Mouse (Mus musculus) thymus, adult 2 months (tissue): ENCODE results near the gene Rpap2. TPM values are rescaled to one million over a fixed set of nuclear protein-coding genes. Genes with fewer than 3 reads are reported as not detected.

Experiments
- DNase-seq: peaks from one replicate; pipeline ENCODE4 v3.0.0; 2021
- H3K27ac ChIP-seq: fragments of 200-500 bp; 2 replicates; pipeline ENCODE4 v1.5.1; 2012; ENCODE audit warnings: low read length, control low read depth; ENCODE audit not compliant: control insufficient read depth, insufficient read depth
- H3K27me3 ChIP-seq: fragments of 200-500 bp; 2 replicates; pipeline ENCODE4 v1.6.1; 2012; ENCODE audit warnings: mild to moderate bottlenecking, low read length, moderate library complexity, mixed read lengths; ENCODE audit not compliant: control insufficient read depth, insufficient read depth
- H3K36me3 ChIP-seq: fragments of 200-500 bp; 2 replicates; pipeline ENCODE4 v1.6.1; 2012; ENCODE audit warnings: mild to moderate bottlenecking, low read length, moderate library complexity; ENCODE audit not compliant: control insufficient read depth, insufficient read depth
- H3K4me1 ChIP-seq: fragments of 200-500 bp; replicated peaks from 2 replicates; pipeline ENCODE4 v1.6.1; 2012; ENCODE audit warnings: low read length; ENCODE audit not compliant: control insufficient read depth, insufficient read depth
- H3K4me3 ChIP-seq: fragments of 200-500 bp; 2 replicates; pipeline ENCODE4 v1.5.1; 2012; ENCODE audit warnings: mild to moderate bottlenecking, low read length, control low read depth, moderate library complexity; ENCODE audit not compliant: control insufficient read depth, insufficient read depth
- CTCF ChIP-seq: fragments of 200-500 bp; IDR thresholded peaks from 2 replicates; pipeline ENCODE4 v1.5.1; 2012; ENCODE audit warnings: mild to moderate bottlenecking, control low read depth, low read length, moderate library complexity, borderline replicate concordance; ENCODE audit not compliant: control insufficient read depth, poor library complexity, insufficient read depth; ENCODE audit errors: extremely low read depth
- POLR2A ChIP-seq: fragments of 200-500 bp; IDR thresholded peaks from 2 replicates; pipeline ENCODE4 v1.6.1; 2012; ENCODE audit warnings: mild to moderate bottlenecking, low read length, control low read depth, moderate library complexity; ENCODE audit not compliant: control insufficient read depth, poor library complexity, insufficient read depth; ENCODE audit errors: extremely low read depth
- WGBS: fragments of 180-500 bp; shearing (Covaris S2); methylation state at CpG from one replicate; pipeline ENCODE4 v1.1.7; 2018; 5-methylcytosine and 5-hydroxymethylcytosine counted together
- polyA plus RNA-seq: library from polyadenylated mRNA; depleted of rRNA; stranded (reverse); fragments of >200 nt; gene quantifications from 2 replicates; pipeline ENCODE4 v1.2.3, GENCODE M21; 2012

Gene Rpap2
- polyA plus RNA-seq, 1 experiment, result 4.0 TPM

- TF ChIP-seq POLR2A (no peak), CTCF (no peak)
- Histone ChIP-seq H3K4me1 (peaks cover 20% of the 10 kb centered on the region), H3K4me3 (no peak overlapping the region), H3K36me3 (no peaks in the 10 kb centered on the region), H3K27ac (no peak overlapping the region), H3K27me3 (no peaks in the 10 kb centered on the region)
- WGBS, result 79% methylated on average over 2 of the region's 2 CpGs
- peak; percentile 41 for DNase-seq
These were observed 87.2 kb downstream of the Rpap2 start for GRCm38 (mm10) chr5:107684380-107684779.

GRCm38 (mm10) chr5:107687161-107687560 lies 90.0 kb downstream of the Rpap2 start:
- Histone ChIP-seq H3K36me3 (no peaks in the 10 kb centered on the region), H3K27me3 (no peaks in the 10 kb centered on the region), H3K4me3 (no peak overlapping the region), H3K4me1 (peaks cover 16% of the 10 kb centered on the region), H3K27ac (no peak overlapping the region)
- 93% methylated on average over 5 of the region's 5 CpGs for WGBS
- no peak for DNase-seq
- TF ChIP-seq POLR2A (no peak), CTCF (no peak)

GRCm38 (mm10) chr5:107687592-107688498 lies 90.7 kb downstream of the Rpap2 start:
- H3K27ac ChIP-seq, result peak overlapping the region; percentile 68
- 6% methylated on average over 46 of the region's 46 CpGs for WGBS
- DNase-seq, result peak; percentile 79
- H3K36me3 ChIP-seq, result no peaks in the 10 kb centered on the region
- peaks cover 16% of the 10 kb centered on the region for H3K4me1 ChIP-seq
- H3K27me3 ChIP-seq, result no peaks in the 10 kb centered on the region
- TF ChIP-seq CTCF, result 0 out of 2 replicates have a peak, but pooled peaks have one; percentile 21
- peak; percentile 78 for TF ChIP-seq POLR2A
- H3K4me3 ChIP-seq, result peak overlapping the region; percentile 70

- Histone ChIP-seq H3K27ac (peak overlapping the region; percentile 68), H3K27me3 (no peaks in the 10 kb centered on the region)
- 21% methylated on average over 9 of the region's 9 CpGs for WGBS
These were observed 91.3 kb downstream of the Rpap2 start for GRCm38 (mm10) chr5:107688499-107688866.

GRCm38 (mm10) chr5:107695019-107695418 lies 97.8 kb downstream of the Rpap2 start:
- H3K4me3 ChIP-seq, result no peak overlapping the region
- no peak overlapping the region for H3K27ac ChIP-seq
- H3K4me1 ChIP-seq, result peaks cover 11% of the 10 kb centered on the region
- no peak for TF ChIP-seq POLR2A
- TF ChIP-seq CTCF, result no peak
- no peaks in the 10 kb centered on the region for H3K36me3 ChIP-seq
- DNase-seq, result no peak
- no peaks in the 10 kb centered on the region for H3K27me3 ChIP-seq
- WGBS, result 89% methylated on average over 3 of the region's 3 CpGs

More at GRCm38 (mm10) chr5:107688499-107688866, 91.3 kb downstream of the Rpap2 start:
- no peak for DNase-seq
- H3K4me1 ChIP-seq, result peaks cover 16% of the 10 kb centered on the region
- no peaks in the 10 kb centered on the region for H3K36me3 ChIP-seq
- no peak for TF ChIP-seq POLR2A
- no peak for TF ChIP-seq CTCF
- peak overlapping the region; percentile 70 for H3K4me3 ChIP-seq

- Histone ChIP-seq H3K4me1 (peaks cover 32% of the 10 kb centered on the region), H3K27ac (peak overlapping the region; percentile 50; the same call in 1 of the 2 replicates), H3K27me3 (no peaks in the 10 kb centered on the region), H3K36me3 (no peaks in the 10 kb centered on the region), H3K4me3 (no peak overlapping the region)
- DNase-seq, result no peak
- no peak for TF ChIP-seq CTCF
- no peak for TF ChIP-seq POLR2A
- WGBS, result 10% methylated on average over 8 of the region's 8 CpGs
These were observed 101.7 kb downstream of the Rpap2 start for GRCm38 (mm10) chr5:107698888-107699287.
